Mouse (Mus musculus): ENCODE data around the gene Epn2.

DNA sequence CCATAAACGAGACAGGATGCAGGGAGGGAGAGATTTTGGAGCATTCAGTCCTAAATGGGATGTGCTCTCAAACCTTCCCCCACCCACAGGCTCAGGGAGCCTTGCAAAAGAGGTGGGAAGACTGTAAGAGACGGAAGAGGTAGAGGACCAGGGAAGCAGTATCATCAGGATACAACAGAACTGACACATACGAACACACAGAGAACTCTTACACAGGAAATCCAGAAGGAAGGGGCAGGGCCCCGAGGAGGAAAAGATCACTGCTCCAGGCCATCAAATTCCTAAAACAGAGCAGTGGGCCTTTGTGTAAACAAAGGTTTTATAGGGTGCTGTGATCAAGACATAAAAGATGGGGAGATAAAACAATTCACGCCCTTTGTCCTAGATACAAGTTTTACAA, 34.9 kb upstream of the Epn2 start:
- no peak for TF ChIP-seq ZNF384 (IDR thresholded peaks at IDR 0.05; ENCODE audit: low read depth, low read length)
- TF ChIP-seq MAFK (IDR thresholded peaks at IDR 0.05; ENCODE audit: insufficient read depth, low read depth, low read length), result no peak
- TF ChIP-seq HCFC1 (IDR thresholded peaks at IDR 0.05; ENCODE audit: borderline replicate concordance, insufficient read depth, low read length), result no peak

Measured in ES-E14 (cell line).